Mouse (Mus musculus): Measurements from ENCODE around the gene Wdr62.
A peak's percentile ranks its signal among the peaks of the same experiment; 100 is the strongest.

The Wdr62 gene

DNA sequence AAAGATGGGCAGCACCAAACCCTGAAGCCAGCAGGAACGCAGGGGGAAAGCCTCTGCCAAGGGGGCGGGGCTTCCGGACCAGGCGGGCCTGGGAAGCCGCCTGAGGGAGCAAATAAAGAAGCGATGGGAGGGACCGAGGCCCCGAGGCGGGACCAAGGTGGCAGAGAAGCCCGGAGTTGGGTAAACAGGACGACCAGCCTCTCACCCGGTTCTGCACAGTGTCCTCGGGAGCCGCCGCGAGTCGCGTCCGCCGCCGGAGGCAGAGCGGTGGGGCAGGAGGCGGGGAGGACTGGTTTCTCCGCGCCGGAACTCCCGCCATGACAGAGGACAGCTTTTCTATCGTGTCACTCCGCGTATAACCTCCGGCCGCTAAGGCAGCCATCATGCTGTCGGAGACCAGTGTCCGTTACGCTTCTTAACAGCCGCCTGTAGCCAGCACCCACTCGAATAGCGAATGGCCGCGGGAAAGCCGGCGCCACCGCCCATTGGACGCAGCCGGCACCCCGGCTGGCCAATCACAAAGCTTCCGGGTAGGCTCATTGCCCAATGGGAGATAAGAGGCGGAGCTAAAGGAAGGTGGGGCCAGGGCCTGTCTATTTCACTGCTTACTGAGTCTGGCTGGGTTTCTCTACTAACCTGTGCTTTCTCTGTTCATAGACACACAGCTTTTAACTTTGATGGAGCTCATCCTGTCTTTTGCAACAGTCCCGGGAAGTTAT, at the start of gene Wdr62, which contains the start of gene Thap8:
Gene Wdr62 (minus strand): TSS at position 469 of the 719 bp plus-strand sequence.
Gene Thap8 (plus strand): TSS at position 144 of the 719 bp plus-strand sequence.
- DNase-seq (ENCODE audit: low spot score in 2 of 2): peak; percentile 83 to 88

DNA sequence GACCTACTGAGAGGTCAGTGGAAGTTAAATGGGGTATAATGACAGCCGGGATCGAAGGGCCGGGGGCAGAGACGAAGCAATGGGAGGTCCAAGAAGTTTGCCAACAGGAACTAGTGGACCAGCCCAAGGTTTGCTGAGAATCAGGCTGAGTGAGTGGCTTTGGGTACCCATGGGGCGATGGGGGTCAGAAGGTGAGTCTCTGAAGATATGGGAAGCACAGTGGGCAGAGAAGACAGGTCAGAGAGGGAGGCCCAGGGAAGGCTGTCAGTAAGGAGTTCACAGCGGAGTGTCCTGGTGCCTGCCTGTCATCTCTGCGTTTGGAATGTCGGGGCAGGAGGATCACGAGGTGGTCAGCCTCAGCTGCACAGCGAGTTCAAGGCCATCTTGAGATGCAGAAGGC, 48.2 kb upstream of the Wdr62 start:
- DNase-seq (ENCODE audit: low spot score in 2 of 2): no peak

DNA sequence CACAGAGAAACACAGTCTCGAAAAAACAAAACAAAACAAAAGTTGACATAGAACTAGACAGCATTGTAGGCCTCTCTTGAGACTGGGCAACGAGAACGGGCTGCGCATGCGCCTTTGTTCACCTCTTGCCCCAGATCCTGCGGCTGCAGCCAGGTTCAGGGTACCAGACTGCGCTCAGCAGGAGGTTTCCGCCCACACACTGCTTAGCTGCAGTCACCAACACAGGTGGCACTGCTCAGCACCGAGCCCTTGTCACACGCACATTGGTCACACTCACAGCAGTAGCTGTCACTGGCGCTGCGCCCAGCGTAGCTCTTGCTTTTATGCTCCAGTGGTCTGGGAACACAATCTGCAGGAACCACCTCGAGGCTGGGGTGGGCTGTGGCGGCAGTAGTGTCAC, 46.9 kb upstream of the Wdr62 start:
- no peak for DNase-seq (ENCODE audit: low spot score in 2 of 2)

DNA sequence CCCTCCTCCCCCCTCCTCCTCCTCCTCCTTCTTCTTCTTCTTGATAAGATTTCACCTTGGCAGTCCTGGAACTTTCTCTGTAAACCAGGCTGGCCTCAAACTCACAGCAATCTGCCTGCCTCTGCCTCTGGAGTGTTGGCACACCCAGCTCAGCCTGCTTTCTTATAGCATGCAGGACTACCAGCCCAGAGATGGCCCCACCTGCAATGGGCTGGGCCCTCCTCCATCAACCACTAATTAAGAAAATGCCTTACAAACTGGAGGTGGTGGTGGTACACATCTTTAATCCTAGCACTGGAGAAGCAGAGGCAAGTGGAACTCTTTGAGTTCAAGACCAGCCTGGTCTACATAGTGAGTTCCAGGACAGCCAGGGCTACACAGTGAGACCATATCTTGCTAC, 46.2 kb upstream of the Wdr62 start:
- DNase-seq (ENCODE audit: low spot score in 2 of 2): no peak

DNA sequence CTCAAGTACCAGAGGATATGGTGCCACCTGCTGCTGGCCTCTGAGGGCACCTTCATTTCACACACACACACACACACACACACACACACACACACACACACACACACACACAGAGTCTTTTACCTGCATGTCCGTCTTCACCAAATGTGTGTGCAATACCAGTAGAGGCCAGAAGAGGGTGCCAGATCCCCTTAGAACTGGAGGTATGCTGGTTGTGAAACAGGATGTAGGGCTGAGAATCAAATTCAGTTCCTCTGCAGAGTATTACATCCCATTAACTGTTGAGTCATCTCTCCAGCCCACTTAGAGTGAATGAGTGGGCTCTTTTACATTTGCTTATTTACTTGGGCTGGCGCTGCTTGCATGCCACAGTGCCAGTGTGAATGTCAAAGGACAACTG, 45.1 kb upstream of the Wdr62 start:
- DNase-seq (ENCODE audit: low spot score in 2 of 2): no peak

DNA sequence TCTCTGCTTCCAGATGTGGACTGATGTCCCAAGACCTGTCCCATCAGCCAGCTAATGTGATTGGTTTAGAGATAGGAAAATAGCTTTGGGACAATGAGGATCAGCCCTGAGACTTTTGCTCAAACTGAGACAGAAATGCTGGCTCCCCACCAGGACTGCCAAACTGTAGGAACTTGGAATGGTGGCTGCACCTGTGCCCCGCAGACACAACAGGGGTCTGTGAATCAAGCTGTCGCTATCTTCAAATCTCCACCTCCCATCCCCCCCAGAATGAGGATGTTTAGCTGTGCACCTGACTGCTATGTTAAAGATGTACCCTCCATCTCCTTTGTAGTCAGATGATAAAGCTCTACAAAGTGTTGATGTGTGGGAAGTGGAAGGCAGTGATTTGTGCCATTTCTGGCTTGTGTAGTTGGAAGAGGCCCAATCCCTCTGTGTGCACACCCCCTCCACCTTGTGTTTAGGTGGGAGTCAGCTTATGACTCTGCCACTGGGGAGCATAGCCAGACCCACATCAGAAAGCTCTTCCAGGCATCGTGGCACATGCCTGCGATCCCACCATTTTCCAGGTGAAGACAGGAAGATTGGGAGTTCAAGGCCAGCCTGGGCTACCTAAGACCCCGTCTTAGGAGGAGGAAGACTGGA, 44.2 kb upstream of the Wdr62 start:
- DNase-seq (ENCODE audit: low spot score in 2 of 2): no peak

DNA sequence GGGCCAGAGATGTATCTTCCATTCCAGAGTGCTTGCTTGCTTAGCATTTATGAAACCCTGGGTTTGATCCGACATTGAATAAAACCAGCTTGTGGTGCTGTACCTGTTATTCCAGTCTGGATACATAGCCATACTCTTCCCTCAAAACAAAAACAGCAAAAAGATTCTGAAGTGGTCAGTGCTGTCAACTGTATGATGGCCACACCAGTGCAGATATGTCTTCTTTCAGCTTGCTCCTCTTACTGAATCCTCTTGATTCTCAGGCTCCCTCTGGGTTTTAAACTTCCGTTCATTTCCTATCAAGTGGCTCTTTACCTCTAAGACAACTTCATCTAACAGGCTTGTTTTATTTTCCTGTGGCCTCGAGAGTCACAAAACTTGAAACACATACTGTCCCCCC, 43.6 kb upstream of the Wdr62 start, which contains the start of gene Sdhaf1:
Gene Sdhaf1 (minus strand): TSS at position 101 of the 400 bp plus-strand sequence.
- no peak for DNase-seq (ENCODE audit: low spot score in 2 of 2)

DNA sequence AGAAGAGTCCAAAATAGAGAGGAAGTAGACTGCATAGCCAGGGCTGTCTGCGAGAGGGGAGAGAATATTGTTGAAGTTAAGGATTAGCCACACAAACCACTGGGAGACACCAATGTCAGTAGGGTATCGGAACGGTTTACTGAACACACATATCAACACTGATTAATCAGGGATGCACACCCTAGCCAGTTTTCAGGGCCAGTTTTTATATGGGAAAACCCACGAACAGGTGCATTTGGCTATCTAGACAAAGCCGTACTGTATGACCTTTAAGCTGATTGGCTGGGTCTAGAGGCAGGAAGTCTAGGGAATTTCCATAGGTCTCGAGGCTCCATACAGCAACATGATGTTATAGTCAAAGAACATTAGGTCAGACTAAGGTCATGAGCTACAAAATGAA, 42.6 kb upstream of the Wdr62 start:
- no peak for DNase-seq (ENCODE audit: low spot score in 2 of 2)

DNA sequence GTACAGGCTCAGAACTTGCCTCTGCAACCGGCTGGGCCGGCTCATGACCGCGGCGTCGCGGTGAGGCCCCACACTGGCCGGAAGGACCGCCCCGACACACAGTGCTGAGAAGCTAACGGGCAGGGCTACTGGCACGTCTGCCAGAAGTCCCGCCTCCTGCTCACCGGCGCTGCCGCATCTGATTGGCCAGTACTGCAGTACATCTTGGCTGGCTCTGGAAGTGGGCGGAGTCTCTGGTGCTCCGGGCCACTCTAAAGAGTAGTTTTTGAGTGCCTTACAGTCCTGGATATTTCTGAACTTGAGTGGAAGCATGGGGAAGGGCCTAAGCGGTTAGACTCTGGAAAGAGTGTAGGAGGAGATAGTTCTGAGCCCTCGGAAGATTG, 42.1 kb upstream of the Wdr62 start:
- peak; percentile 92 to 95 for DNase-seq (ENCODE audit: low spot score in 2 of 2)

DNA sequence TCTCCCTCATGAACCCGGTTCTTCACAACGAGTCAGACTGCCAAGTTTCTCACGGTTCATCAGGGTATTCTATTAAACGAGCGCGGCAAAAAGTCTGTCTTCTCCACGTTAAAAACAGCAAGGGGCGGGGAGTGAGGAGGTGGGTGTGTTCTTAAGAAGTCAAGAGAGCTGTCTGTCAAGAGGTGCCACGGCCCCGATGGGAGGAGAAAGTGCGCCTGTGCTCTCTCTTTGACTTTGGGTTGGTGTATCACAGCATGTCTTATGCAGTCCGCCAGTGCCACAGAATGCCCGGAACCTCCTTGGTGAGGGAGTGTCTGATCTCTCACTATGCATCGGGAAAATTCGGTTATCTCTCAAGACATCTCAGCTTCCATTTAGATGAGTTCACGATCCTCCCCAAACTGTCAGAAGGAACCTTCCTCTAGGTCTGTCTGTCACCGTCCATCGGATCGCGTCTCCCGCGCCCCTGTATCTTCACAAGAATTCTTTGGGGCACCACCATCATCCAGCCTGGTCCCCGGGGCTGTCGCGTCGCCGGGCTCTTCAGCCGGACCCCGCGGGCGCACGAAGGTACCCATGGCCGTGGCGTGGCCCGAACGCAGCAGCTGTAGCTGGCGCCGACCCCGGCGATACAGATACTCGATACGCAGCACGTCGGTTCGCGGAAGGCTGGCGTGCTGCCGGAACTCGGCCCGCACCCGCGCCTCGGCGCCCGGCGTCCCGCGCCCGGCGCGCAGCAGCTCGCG, 41.5 kb upstream of the Wdr62 start, which contains the start of gene E130208F15Rik:
Gene E130208F15Rik (plus strand): TSS at position 202 of the 746 bp plus-strand sequence.
- DNase-seq (ENCODE audit: low spot score in 2 of 2): peak; percentile 55 to 61

DNA sequence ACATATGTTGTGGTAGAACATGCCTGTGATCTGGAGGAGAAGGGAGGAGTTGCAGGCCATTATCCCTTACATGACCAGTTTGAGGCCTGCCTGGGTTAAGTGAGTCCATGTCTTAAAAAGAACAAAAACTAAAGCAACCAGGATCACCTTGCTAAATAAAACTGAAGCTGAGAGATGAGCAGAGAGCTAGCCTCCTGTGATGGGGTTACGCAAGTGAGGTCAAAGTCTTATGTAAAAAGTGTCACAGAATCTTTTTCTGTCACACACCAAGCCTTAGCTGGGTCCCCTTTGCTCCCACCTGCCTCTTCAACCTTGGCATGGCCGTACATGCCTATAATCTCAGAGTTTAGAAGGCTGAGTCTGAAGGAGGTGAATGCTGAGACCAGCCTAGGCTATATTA, 40.7 kb upstream of the Wdr62 start:
- no peak for DNase-seq (ENCODE audit: low spot score in 2 of 2)

DNA sequence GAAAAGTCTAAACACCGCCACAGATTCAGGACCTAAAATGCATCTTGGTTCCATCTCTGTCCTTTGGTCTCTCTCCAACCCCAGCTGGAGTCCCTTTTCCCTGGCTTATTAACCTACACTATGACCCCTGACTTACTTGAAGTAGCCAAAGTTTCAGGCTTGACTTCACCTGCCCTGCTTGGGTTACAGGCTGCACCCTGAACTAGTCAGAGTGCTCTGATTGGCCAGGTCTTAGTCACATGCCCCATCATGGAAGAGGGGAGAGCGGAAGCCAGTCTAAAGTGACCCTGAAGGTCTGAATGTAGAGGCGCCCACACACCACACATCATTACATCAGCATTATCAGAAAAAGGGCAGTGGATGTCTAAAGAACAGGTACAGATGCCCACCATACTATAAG, 37.9 kb upstream of the Wdr62 start:
- DNase-seq (ENCODE audit: low spot score in 2 of 2): no peak

DNA sequence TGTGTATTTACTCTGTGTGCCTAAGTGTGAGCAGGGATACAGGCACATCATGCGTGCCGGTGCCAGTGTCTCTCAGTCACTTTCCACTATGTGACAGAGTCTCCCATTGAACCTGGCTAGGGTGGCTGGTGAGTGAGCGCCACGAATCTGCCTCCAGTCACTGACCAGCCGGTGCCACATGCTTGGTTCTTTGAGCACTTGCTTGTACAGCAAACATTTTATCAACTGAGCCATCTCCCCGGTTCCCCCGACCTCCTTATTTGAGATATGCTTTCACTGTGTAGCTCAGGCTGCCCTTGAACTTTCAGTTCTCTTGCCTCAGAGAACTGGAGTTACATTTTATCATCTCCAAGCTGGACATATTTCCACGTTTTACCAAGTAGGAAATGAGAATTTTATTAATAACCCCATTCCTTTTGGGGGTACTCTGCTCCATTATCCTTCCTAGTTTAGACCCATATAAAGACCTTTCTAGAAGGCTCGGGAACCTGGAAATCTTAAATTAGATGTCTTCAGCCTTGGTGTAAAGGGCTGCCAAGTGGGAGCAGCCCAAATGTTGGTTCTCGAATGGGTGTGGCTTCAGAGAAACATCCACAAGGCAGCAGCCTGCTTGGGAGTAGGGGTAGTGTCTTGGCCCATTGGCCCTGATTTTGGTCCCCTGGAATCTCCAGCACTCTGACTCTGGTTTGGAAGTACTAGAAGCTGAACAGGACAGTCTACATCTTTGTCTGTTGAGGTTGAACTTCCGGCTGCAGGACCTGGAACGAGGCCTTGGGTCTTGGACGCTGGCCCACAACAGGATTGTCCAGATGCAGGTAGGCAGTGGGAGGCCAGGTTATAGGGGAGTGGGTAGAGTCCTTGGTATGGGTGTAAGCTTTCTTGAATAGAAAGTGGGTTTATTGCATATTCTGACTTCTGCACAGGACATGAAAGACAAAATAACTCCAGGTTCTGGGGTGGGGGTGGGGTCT, 35.6 kb upstream of the Wdr62 start:
- DNase-seq (ENCODE audit: low spot score in 2 of 2): no peak

DNA sequence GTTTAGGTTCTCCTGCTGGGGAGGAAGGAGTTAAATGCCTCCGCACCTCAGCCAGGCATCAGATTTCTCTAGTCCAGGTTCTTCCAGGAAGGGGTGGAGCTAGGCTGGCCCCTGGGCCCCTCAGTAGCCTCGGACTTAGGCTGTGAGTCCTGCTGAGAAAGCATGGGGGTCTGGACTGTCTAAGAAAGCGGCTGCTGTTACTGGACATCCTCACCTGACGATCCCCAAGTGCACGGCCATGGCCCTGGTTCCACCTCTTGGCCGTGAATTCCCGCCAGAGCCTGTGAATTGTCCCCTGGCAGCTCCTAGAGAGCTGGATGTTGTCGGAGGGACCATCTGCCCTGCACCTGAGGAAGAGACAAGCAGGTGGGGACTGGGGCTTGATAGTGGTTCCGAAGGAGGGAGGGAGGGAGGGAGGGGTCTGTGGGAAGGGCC, 34.5 kb upstream of the Wdr62 start, which contains the start of gene Syne4:
Gene Syne4 (plus strand): TSS at position 87 of the 435 bp plus-strand sequence.
- DNase-seq (ENCODE audit: low spot score in 2 of 2): no peak

DNA sequence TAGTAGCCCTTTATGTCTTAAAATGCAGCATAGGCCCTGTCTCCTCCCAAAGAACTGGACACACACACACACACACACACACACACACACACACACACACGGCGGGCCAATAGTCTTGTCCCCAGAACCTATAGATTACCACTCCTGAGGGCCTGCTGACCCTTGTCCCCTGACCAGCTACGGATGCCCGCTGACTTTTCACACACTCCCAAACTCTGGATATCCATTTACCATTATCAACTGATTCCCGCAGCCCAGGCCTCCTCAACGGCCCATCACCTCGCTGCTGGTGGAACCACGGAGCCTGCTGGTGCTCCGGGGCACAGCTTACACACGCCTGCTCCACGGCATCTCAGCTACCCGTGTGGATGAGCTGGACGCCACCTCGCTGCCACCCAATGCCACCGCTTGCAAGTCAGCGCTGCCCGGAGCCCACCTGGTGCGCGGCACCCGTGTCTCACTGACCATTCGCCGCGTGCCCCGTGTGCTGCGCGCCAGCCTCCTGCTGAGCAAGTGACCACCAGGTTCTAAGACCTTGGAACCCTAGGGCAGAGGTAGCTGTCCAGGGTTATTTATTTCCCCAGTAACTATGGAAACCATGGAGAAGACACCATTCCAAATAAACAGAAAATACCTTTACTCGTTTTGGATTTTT, 33.6 kb upstream of the Wdr62 start:
- DNase-seq (ENCODE audit: low spot score in 2 of 2): no peak

DNA sequence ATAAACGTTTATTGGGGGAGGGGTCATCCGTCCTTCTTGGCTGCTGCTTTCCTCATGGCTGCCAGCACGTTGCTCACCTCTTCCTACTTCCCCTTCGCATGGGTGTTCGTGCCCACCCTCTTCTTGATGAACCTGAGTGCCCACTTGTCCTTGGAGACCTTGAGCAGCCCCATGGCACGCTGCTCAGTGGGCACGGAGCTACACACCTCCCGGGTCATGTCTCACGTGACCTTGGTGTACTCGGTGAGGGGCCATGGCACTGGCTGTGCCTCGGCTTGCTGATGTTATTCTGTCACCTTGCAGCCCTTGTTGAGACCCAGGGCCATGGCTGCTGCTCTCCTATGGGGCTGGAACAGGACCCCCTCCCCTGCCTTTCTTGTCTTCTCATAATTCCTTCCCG, 29.9 kb upstream of the Wdr62 start:
- DNase-seq (ENCODE audit: low spot score in 2 of 2): no peak

DNA sequence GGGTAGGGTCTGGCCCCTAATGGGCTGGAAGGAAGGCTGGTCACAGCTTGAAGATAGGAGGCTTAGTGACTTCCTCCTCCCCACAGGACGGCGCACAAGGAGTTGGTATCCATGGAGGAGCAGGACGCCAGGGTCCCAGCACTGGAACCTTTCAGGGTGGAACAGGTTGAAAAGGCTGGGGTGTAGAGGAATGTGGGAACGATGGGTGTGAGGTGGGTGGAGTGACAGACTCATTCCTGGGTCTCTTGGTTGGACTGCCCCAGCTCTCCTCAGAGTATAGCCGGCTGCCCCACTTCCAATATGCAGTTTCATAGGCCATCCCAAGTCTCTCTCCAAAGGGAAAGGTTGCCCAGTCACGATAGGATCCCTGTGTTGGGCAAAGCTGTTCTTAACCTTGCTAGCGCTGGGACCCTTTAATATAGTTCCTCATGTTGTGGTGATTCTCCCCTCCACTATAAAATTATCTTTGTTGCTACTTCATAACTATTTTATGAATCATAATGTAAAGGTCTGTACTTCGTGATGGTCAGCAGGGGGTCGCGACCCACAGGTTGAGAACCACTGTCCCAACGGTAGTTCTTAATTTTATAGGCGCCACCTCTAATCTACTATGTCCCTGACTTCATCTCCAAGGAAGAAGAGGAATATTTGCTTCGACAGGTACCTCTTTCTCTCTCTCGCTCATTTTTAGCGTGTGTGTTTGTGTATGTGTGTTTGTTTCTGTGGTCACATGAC, 29.3 kb upstream of the Wdr62 start:
- no peak for DNase-seq (ENCODE audit: low spot score in 2 of 2)

DNA sequence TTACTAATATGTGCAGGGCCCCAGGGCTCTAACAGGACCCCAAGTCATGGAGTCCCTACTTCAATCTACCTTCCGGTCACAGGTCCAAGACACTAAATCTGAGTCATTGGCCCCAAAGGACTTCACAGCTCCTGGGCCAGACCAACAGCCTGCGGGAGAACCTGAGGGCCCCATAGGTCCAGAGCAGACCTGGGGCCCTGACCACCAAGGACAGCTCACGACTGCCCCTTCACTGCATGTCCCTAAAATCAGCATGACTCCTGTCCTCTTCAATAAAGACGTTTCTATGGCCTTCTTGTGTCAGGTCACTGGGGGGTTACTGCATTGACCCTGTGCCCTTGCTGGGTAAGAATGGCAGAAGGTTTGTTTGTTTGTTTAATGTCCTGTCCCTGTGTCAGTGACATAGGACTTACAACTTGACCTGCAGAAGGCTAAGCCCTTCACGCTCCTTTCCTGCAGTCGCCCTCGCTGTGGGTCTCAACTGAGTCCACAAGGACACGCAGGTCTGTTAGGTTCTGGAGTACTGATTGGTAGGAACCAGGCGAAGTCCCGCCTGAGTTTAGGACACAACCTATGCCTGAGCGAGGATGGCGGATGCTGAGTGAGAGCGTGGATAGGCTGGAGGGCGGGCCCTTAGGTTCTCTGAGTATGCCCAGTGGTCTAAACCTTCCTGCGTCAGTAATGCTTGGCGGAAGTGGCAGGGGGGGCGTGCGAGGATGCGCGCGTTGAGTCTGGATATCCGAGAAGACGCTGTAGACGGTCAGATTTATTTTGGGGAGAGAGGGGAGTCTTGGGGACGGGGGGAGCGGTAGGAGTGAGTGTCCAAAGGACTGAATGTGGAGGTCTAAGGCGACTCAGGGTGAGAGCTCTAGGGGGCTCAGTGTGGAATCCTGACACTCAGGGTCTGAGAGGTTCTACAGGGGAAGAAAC, 28.1 kb upstream of the Wdr62 start, which contains the start of gene Alkbh6:
Gene Alkbh6 (plus strand): TSS at position 642 of the 930 bp plus-strand sequence.
- peak; percentile 93 to 96 for DNase-seq (ENCODE audit: low spot score in 2 of 2)
